Mouse (Mus musculus) myocyte (in vitro differentiated cells): Measurements from ENCODE around the gene Olfr986.

ENCODE experiments used
- MAX ChIP-seq: IDR thresholded peaks from one replicate; pipeline ENCODE4 v1.6.1; 2011; ENCODE audit warnings: low read depth, mild to moderate bottlenecking, control low read depth
- MYOD1 ChIP-seq, 3 experiments: IDR thresholded peaks; one replicate each; pipeline ENCODE4 v1.6.1; 2011; ENCODE audit warnings: control low read depth in 2 of 3, low read depth in 2 of 3, mild to moderate bottlenecking in 2 of 3, moderate library complexity in 1 of 3; ENCODE audit not compliant: insufficient read length in 2 of 3, control insufficient read depth in 1 of 3
- MYOG ChIP-seq, 3 experiments: IDR thresholded peaks; one replicate each; pipeline ENCODE4 v1.6.1; 2011; ENCODE audit warnings: control low read depth in 2 of 3, low read depth in 2 of 3, mild to moderate bottlenecking in 2 of 3; ENCODE audit not compliant: insufficient read length in 2 of 3, control insufficient read depth in 1 of 3, insufficient read depth in 1 of 3
- POLR2A ChIP-seq: IDR thresholded peaks from one replicate; pipeline ENCODE4 v1.6.1; 2011; ENCODE audit warnings: low read depth, mild to moderate bottlenecking, control low read depth, moderate library complexity; ENCODE audit not compliant: insufficient read length
- POLR2AphosphoS2 ChIP-seq: IDR thresholded peaks from one replicate; pipeline ENCODE4 v1.6.1; 2011; ENCODE audit warnings: low read depth, control low read depth; ENCODE audit not compliant: insufficient read length
- REST ChIP-seq: IDR thresholded peaks from one replicate; pipeline ENCODE4 v1.6.1; 2011; ENCODE audit warnings: mild to moderate bottlenecking, control low read depth, moderate library complexity; ENCODE audit not compliant: insufficient read depth, insufficient read length
- TCF12 ChIP-seq: IDR thresholded peaks from one replicate; pipeline ENCODE4 v1.6.1; 2011; ENCODE audit warnings: mild to moderate bottlenecking, control low read depth; ENCODE audit not compliant: poor library complexity, insufficient read depth, severe bottlenecking
- USF1 ChIP-seq: IDR thresholded peaks from one replicate; pipeline ENCODE4 v1.6.1; 2011; ENCODE audit warnings: low read depth, mild to moderate bottlenecking, control low read depth, moderate library complexity

DNA sequence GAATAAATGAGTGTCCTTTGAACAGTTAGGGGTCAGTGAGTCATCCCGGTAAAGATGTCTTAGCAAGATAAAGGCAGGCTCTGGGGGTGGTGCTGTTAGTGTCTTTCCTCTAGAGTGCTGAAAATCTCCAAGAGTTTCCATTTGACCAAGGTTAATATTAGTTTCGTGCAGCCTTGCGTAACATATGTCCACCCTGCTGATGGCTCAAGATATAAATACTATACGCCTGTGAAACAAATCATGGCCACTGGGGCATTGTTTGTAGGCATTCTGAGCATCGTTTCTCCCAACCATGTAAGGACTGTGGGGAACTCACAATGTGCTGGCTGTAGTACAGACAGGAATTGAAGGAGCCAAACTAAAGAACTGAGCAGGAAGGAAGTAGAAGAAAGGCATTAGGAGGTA, 25.8 kb downstream of the Olfr986 start:
- TF ChIP-seq USF1, result no peak
- TF ChIP-seq POLR2AphosphoS2, result no peak
- no peak for TF ChIP-seq POLR2A
- TF ChIP-seq MYOG (IDR thresholded peaks at IDR 0.05; ENCODE audit: control insufficient read depth in 1 of 3, insufficient read depth in 1 of 3, insufficient read length in 2 of 3, low read depth in 2 of 3), result no peak
- TF ChIP-seq REST, result no peak
- no peak for TF ChIP-seq MAX
- no peak for TF ChIP-seq TCF12
- TF ChIP-seq MYOD1 (IDR thresholded peaks at IDR 0.05; ENCODE audit: control insufficient read depth in 1 of 3, insufficient read length in 2 of 3, low read depth in 2 of 3), result no peak
